Mouse (Mus musculus) small intestine, adult 2 months (tissue): ENCODE measurements at regions not wholly inside any gene's neighbourhood (a gene's known extent, or its start where the extent isn't known, plus 50 kb on each side); places are given as distances from the start of the nearest gene placed in this dataset.

ENCODE experiments used
- CTCF ChIP-seq: fragments of 200-500 bp; IDR thresholded peaks from 2 replicates; pipeline ENCODE4 v1.5.1; 2012; ENCODE audit warnings: low read depth, mild to moderate bottlenecking, control low read depth, inconsistent platforms, low read length, moderate library complexity, mixed read lengths; ENCODE audit not compliant: insufficient replicate concordance, insufficient read length; ENCODE audit errors: extremely low read depth
- POLR2A ChIP-seq: fragments of 200-500 bp; IDR thresholded peaks from 2 replicates; pipeline ENCODE4 v1.6.1; 2012; ENCODE audit warnings: low read depth, mild to moderate bottlenecking, control low read depth, inconsistent platforms, low read length, moderate library complexity

DNA sequence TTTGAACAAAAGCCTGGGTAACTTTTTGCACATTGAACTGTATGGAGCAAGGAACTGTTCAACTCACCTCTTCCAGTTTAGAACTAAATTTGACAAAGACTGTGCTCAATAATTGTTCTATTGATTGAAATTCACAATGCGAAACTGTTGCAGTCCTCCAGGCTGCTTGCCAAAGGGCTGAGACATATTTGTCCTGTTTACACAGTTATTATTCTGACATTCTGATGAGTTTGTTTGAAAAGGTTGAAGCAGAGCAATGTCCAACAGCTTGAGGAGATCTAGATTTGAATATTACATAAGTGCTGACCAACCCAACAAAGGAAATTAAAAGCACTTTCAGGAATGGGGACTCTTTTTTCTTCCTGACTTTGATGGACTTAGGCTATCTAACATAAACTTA lies 110.2 kb upstream of the Ahi1 start:
- TF ChIP-seq CTCF (no peak), POLR2A (no peak)
